Mouse (Mus musculus): ENCODE results near the gene D630039A03Rik.

Gene D630039A03Rik

DNA sequence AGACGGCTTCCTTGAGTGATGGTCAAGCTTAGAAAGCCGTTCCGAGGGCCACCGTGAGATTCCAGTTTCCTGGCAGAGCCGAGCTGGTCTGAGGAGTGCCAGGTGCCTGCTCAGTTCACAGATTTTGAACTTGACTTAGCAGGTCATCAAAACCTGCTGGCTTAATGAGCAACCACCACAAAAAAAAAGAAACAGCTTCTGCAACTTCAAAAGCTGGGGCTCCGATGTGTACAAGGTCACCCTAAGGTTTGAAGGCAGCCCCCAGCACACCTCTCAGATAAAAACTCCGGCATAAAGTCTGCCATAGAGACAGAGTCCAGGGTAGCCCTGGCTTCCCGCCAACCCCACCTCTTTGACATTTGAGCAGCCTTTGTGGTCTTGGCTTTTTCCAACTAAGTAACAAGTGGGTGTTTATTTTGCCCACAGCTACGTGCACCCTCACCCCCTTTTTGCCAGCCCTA, at the start of gene D630039A03Rik:
TSS of gene D630039A03Rik (minus strand) at position 97 of the 461 bp plus-strand sequence.
- no peak for DNase-seq (ENCODE audit: low read depth)

DNA sequence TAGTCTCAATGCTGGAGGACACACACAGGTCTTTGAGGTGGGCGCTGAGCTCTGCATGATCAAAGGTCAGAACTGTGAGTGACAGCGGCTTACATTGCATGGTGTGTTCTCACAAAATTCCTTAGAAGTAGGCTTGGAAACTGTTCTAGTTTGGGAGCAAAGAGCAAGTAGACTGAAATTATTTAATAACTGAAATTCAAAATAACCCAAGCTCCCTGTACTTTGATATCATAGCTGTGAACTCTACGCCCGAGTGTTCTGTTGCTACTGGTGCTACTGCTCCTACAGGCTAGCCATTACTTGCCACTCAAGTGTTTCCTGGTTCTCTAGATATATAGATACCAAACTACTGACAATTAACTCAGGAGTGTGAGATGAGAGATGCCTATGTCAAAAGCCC, 49.4 kb upstream of the D630039A03Rik start:
- DNase-seq (ENCODE audit: low read depth) = no peak

DNA sequence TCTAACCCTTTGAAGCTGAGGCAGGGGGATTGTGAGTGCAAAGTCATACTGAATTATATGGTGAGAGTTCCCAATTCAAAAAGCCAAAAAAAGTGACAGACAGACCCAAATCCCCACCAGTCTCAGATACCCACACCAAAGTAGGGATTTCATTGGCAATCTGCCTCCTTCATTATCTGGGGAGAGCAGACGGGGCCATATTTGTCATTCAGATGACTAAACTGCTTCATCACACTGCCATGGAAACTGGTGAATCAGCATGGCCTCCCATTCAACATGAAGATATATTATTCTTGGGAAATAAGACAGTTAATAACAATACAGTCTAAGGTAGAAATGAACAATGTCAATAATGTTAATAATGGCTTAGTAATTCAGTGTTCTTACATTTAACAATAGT, 48.0 kb upstream of the D630039A03Rik start:
- DNase-seq (ENCODE audit: low read depth) = no peak

DNA sequence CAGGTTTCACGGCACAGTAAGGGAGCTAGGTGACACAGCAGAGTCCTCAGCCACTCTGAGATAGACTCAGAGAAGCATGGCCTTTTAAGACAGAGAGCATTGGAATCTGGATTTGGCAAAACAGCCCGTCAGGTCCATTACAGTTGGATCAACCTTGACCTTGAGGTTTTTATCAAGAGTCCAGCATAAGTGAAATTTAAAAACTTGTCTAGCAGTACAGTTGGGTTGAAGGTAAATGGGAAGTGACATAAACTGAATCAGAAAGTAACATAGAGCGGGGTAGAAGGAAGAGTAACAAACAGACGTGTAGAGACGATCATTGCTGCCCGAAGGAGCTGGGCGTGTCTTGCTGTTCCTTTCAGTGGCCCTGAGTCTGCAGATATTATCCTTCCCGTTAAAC, 43.0 kb upstream of the D630039A03Rik start:
- no peak for DNase-seq (ENCODE audit: low read depth)

DNA sequence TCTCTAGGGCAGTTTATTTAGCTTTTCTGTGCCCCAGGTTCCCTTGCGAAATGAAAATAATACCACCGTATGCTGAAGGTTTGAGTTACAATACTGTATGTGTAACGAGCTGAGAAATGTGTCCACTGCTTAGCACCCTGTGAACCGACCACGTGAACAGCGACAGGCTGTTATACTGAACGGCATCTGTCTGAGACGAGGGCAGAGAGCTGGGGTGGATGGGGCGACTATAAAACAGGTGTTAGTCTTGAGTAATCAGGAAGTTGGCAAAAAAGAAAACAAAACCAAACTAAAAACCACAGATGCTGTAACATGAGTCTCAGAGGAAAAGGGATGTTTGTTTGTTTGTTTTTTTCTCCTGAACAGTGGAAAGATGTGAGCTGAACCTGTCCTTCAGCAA, 42.0 kb upstream of the D630039A03Rik start:
- DNase-seq (ENCODE audit: low read depth) = no peak

DNA sequence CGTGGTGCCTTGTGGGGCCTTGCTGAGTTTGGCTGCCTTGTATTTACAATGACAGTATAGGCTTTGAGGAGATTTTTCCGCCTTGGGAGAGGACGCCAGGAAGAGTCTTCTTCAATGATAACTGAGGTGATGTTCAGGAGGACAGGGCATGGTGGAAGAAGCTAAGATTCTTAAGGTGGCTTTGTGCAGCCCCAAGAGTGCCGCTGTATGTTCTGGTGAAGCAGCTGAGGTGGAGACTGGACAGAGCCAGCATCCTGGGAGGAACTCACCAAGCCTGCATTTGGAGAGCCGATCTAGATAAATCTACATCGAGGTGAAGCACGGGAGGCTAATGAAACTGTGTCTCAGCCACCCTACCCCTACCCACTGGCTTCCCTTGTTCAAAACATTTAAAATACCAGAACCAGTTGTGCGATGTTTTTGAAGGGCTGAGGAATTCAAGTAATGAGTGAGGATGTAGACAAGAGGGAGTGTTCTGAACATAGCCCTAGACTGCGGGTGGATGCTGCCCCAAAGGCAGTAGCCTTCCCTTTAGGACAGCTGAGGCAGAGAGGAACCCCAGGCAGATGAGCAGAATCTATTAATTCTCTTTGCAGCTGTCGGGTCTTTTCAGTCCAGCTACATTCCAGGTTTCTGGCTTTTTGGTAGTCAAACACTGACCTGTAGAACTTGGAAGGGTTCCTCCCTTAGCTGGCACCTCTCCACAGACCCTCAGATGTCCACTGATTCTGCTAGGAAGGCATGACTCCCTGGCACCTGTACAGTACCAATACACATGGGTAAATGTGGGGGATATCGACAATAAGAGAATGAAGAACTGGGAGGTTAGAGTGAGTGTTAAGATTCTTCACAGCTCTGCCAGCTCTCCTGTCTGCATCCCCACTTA, 41.3 kb upstream of the D630039A03Rik start:
- no peak for DNase-seq (ENCODE audit: low read depth)

DNA sequence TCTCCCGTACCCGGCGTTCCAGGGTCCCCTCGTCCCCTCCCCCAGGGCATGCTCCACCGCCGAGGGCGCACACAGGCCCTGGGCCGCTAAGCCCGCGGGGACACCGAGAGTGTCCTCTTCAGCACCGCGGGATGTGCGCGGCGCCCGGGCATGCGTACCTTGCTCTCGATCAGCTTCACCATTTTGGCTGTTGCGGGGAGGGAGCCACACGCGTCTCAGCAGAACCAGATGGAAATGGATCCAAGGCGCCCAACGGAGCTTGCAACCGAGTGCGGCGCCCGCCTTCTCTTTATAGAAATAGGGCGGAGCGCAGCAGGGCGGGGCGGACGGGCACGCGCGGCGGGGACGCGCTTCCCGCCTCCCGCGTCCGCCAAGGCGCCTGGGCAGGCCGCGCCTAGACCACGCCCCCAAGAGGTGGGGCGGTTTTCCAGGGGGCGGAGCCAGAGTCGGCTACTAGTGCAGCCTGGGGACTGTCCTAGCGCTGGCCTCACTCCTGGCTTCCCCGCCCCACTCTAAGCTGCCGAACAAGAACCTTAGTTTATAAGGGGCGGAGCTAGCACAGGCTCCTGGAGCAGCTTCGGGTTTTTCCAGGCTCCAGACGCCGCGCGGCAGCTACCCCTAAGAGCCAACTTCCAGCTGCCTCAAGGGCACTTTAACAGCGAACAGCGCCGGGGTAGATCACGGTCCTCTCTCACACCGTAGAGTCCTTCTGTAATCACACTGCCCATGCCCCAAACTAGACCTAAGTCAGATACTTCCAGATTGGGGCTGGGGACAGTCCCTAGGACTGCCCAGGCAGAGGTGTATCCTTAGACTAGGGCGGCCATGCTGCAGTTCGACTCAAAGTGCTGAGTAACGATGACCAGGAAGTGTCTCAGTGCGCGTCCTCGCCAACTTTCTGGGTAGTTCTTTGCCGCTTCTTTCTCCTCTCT, 40.2 kb upstream of the D630039A03Rik start, which contains the start of gene Txn1:
TSS of gene Txn1 (minus strand) at position 383 of the 932 bp plus-strand sequence.
- DNase-seq (ENCODE audit: low read depth) = peak; percentile 92

DNA sequence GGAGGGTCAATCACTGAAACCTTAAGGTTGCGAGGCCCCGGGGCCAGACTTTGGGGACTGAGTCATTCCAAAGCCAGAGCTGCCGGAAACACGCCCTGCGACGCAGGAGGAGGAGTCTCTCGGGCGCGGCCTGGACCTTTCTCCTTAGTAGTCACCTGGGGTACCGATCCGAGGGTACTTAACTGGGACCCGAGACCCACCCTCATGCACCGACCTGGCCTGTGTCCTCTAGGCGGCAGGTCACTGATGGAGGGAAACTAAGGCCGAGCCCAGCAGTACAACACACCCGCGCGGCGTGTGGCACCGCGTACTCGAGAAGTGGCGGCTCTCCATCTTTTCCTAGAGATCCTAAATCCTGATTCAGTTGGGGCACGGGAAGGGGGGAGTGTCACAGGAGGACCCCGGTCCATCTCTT, 39.5 kb upstream of the D630039A03Rik start:
- peak; percentile 52 for DNase-seq (ENCODE audit: low read depth)

DNA sequence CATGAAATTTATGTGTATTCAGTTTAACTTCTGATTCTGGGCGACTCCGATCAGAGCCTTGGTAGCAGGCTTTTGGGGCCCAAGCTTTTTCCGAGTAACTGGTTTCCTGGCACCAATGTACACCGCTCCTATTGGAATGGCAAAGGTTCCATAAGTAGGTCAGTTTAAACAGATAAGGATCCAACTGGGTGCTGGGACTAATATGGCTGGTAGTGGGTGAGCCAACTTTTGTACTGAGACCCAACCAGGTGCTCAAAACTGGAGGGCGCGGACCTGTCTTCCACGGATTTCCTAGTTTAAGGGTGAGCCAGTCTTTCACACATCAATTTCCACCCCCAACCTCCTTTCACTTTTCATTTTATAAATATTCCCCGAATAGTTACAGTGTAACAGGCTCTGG, 38.9 kb upstream of the D630039A03Rik start:
- DNase-seq (ENCODE audit: low read depth) = no peak

DNA sequence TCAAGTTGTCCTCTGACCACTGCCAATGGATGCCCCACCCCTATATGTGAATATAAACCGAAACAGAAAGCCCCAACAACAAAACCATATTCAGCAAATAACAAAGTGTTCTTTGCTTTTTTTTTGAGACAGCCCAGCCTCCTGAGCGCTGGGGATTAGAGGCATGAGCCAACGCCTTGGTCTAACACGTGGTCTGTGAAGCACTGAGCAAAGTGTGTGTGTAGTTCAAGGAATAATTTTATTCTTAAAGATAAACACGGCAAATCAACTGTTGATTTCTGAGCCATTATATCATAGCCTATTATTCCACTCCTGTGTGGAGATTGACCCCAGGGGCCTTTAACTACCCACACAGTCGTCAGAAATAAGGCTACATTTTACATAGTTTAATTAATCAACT, 38.5 kb upstream of the D630039A03Rik start:
- no peak for DNase-seq (ENCODE audit: low read depth)

DNA sequence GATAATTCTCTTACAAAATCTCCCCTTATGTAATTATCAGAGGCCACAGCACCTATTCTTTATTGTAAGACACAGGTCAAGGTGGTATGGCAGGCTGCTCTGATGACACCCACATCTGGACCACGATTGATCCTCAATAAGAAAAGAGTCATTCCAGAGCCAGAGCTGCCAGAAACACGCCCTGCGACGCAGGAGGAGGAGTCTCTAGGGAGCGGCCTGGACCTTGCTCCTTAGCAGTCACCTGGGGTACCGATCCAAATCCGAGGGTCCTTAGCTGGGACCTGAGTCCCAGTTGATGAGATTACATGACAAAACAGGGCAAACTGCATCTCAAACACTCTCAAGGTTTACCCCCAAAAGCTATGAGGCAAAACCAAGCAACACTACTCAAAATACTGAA, 37.7 kb upstream of the D630039A03Rik start:
- no peak for DNase-seq (ENCODE audit: low read depth)

DNA sequence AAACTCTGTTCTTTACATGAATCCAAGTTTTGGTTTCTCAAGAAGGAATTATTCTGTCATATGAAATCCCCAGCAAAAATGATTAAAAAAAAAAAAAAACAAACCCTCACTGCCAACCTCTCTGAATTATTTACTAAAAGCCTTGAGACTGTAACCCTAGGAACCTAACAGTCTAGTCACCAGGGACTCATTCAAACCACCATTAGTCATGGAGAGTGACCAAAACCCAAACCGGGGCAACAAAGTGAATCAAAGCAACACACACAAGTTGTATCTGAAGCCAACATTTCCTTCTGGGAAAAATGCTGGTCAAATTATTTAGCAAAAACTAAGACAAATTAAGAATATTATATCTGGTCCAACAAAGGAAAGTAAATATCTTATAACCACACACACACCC, 36.8 kb upstream of the D630039A03Rik start:
- DNase-seq (ENCODE audit: low read depth) = no peak

DNA sequence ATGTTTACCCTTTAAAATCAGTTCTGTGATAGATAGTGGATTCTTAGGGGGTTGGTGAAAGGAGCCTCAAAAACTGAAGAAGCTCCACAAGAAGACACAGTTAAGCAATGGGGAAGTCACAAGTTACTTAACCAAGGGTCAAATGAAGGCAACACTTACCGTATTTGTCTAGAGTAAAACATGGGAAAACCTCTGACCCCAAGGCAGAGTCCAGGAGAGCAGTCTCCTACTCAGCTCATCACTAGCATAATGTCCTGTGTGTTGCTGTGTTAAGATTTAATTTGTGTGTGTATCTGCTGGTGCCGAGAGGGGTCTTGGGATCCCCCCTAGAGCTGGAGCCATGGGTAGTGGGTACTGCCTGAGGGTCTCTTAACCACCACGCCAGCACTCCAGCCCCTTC, 36.3 kb upstream of the D630039A03Rik start:
- DNase-seq (ENCODE audit: low read depth) = no peak

DNA sequence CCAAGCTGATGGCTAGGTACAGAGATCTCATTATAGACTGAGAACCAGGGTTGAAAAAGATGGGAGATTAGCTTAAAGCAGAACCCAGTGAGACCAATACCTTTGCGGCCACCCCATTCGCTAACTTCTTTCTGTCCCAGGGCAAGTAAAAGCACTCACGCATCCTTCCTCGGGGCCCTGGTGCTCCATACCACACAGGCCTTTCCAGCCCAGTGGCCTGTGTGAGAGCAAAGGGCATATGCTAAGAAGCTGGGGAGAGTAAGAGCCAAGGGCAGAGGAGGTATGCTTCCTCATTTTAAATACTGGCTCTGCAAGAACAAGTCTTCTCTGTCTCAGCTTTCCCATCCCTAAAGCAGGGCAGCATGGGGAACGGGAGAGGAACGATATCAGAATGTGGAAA, 33.8 kb upstream of the D630039A03Rik start:
- no peak for DNase-seq (ENCODE audit: low read depth)

DNA sequence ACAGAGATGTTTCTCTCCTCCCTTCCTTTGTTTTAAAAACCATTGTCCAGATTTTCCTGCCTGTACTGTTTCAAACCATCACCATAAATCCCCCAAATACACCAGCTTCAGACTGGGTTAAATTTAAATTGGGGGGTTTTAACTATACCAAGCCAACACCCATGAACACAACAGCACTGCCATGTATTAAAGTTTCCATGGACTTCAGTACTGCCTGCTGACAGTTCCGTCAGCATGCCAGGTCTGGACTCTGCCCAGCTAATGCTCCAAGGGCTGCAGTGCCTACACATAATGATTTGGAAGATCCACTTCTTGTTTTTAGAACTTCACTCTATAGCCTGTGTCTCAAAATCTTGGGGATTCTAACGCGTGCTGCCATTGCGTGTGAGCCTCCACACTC, 31.4 kb upstream of the D630039A03Rik start:
- no peak for DNase-seq (ENCODE audit: low read depth)

DNA sequence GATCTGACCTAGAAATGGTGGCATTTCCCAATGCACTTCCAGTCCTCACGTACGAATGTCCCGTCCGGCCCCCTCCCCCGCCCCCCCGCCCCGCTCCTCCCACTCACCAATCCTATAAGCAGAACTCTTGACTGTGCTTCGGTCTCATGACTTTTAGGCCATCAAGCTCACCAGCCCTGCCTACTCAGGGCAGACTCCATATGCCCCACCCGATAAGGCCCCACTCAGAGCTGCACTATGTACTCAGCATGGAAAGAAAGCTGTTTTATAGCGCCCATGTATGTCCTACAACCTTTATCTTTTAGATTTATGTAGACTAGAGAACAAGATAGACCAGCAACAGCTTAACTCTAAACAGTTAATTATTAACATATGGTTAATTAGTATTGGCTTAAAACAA, 30.9 kb upstream of the D630039A03Rik start:
- no peak for DNase-seq (ENCODE audit: low read depth)

DNA sequence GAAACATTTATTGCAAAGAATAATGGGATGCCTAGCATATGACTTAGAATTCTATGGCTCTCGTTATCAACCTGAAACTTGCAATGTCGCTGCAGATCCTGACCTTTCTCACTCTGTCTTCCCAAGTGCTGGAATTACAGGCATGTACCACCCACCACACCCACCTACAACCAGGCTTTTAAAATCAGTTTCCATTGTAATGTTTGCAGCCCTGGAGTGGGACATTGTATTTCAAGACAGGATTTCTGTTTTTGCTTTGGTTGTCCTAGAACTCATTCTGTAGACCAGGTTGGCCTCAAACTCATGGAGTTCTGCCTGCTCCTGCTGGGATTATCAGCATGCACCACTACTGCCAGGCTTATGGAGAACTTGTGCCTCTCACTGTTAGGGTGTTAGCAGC, 26.8 kb upstream of the D630039A03Rik start:
- DNase-seq (ENCODE audit: low read depth) = no peak

DNA sequence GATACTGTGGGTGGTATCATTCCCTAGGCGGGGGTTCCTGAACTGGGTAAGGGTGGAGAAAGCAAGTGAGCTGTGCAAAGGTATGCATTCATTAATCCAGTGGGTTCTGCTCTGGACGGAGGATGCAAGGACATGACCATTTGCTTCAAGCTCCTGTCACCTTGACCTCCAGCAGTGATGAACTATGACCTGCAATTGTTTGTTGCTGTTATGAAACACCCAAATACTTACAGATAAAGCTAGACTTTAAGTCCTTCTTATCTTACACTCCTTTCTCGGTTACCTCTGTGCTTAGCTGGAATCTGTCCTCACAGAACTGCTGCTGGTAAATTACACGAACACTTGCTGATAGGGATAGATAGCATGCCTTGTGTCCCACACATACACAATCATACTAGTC, 24.5 kb upstream of the D630039A03Rik start:
- DNase-seq (ENCODE audit: low read depth) = no peak

DNA sequence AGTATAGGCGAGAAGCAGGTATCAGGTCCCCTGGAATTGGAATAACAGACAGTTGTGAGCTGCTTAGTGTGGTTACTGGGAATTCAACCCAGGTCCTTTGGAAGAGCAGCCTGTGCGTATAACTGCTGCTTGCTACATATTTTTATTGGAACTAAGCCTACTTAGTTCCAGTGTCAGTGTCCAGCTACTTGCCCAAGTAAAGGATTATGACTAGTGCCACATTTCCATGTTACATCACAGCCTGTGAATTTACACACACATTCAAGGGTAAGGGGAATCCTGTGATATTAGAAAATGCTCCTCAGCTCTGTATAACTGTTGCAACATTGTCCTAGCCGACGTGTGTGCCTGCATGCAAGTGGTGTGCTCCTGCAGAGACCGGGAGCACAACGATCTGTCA, 21.2 kb upstream of the D630039A03Rik start:
- no peak for DNase-seq (ENCODE audit: low read depth)

DNA sequence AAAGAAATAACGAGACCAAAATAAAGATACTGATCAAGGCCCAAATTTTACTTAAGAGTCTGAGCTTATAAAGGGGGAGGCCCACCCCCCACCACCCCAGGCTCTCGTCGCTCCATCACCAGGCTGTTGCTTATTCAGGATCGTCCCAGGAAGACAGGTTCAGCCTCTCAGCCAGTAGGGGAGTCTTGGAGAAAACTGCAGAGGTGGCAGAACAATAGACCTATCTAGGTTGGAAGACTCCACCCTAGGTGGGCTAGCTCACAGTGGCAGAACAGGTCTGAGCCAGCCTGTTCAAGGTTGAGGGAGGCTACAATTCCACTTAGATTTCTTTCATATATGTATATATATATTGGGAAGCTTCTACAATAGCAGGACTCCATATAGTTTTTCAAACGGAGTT, 18.1 kb upstream of the D630039A03Rik start:
- no peak for DNase-seq (ENCODE audit: low read depth)

DNA sequence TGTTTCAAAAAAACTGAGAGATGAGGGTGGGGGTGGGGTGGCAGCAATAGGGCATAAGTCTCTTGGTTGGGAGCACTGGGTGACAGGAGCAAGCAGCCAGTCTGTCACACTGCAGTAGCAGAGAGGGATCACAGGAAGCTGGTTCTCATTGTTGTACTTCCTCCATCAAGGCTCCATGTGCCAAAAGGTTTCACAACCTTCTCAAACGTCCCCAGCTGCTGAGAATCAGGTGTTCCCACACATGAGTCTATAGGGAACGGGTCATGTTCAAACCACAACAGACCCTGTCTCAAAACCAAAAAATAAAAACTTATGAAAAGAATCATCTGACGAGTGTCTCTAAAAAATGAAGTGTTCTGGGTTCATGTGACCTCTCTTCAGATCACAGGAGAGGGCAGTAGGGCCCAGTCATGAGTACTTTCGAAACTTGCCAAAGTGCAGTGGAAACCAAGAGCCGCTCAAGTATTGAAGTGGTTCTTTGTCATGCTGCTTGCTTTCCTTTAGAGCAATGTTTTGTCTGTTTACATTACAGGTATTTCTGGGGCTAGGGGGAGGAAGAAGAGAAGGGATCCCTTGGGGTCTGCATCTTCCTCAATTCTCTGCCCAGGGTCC, 14.6 kb upstream of the D630039A03Rik start:
- no peak for DNase-seq (ENCODE audit: low read depth)

DNA sequence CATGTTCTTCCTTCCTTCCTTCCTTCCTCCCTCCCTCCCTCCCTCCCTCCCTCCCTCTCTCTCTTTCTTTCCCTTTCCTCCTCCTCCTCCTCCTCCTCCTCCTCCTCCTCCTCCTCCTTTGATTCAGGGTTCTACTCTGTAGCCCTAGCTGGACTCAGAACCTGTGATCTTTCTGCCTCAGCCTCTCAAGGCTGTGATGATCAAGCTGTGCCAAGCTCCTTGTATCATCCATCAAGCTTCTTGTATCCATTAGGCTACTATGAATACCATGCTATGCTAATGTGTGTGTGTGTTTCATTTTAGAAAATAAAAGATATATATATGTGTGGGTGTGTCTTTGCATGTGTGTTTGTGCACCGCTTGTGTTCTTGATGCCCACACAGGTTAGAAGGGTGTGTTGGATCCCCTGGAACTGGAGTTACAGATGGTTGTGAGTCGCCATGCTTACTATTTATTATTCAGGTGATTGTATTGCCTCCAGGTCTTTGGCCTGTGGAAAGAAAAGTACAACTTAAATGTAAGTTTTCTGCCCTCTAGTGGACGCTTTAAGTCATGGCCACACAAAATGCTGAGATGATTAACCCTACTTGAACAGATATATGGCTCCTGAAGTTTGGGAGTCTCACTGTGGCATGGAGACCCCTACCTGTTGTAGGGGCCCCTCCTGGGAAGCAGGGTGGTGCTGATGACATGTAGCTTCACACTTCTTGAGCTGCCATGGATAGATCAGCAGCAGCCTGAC, 11.5 kb upstream of the D630039A03Rik start:
- DNase-seq (ENCODE audit: low read depth) = no peak
